Mouse (Mus musculus) neural tube, embryonic 13.5 days (tissue): ENCODE results near the gene Il21r. TPM values are rescaled to one million over a fixed set of nuclear protein-coding genes. Genes with fewer than 3 reads are reported as not detected.

Source experiments
- ATAC-seq: fragments of 200-750 bp; cut with Nextera tagmentation; 2 replicates; pipeline ENCODE4 v1.8.0; 2017; ENCODE audit warnings: low read depth, mild to moderate bottlenecking, moderate TSS enrichment, moderate library complexity
- H3K27ac ChIP-seq: fragments of 300-500 bp; sonication (generic); replicated peaks from 2 replicates; pipeline ENCODE4 v1.5.1; 2015; ENCODE audit warnings: moderate library complexity, mild to moderate bottlenecking, inconsistent platforms
- H3K27me3 ChIP-seq: fragments of 300-500 bp; sonication (generic); 2 replicates; pipeline ENCODE4 v1.6.1; 2015; ENCODE audit warnings: mild to moderate bottlenecking, inconsistent platforms
- H3K36me3 ChIP-seq: fragments of 300-500 bp; sonication (generic); 2 replicates; pipeline ENCODE4 v1.6.1; 2015; ENCODE audit warnings: mild to moderate bottlenecking, inconsistent platforms
- H3K4me1 ChIP-seq: fragments of 300-500 bp; sonication (generic); replicated peaks from 2 replicates; pipeline ENCODE4 v1.6.1; 2015; ENCODE audit warnings: inconsistent platforms
- H3K4me2 ChIP-seq: fragments of 300-500 bp; sonication (generic); 2 replicates; pipeline ENCODE4 v1.6.1; 2015; ENCODE audit warnings: inconsistent platforms, mild to moderate bottlenecking, moderate library complexity
- H3K4me3 ChIP-seq: fragments of 300-500 bp; sonication (generic); 2 replicates; pipeline ENCODE4 v1.5.1; 2015; ENCODE audit warnings: mild to moderate bottlenecking, inconsistent platforms
- H3K9ac ChIP-seq: fragments of 300-500 bp; sonication (generic); 2 replicates; pipeline ENCODE4 v1.6.1; 2015; ENCODE audit warnings: moderate library complexity, mild to moderate bottlenecking, inconsistent platforms
- H3K9me3 ChIP-seq: fragments of 300-500 bp; sonication (generic); 2 replicates; pipeline ENCODE4 v1.6.1; 2016; ENCODE audit warnings: inconsistent platforms
- WGBS: fragments of 180-500 bp; shearing (Covaris S2); methylation state at CpG from one replicate; pipeline ENCODE4 v1.1.7; 2015; 5-methylcytosine and 5-hydroxymethylcytosine counted together
- polyA plus RNA-seq: library from polyadenylated mRNA; unstranded; fragments of >200 nt; fragmentation: Nextera tagmentation; extraction: Ambion mirVana; gene quantifications from 2 replicates; pipeline ENCODE4 v1.2.1, GENCODE M21; 2015

Il21r gene
- polyA plus RNA-seq, 1 experiment from 2014 or later = 0.25 TPM

DNA sequence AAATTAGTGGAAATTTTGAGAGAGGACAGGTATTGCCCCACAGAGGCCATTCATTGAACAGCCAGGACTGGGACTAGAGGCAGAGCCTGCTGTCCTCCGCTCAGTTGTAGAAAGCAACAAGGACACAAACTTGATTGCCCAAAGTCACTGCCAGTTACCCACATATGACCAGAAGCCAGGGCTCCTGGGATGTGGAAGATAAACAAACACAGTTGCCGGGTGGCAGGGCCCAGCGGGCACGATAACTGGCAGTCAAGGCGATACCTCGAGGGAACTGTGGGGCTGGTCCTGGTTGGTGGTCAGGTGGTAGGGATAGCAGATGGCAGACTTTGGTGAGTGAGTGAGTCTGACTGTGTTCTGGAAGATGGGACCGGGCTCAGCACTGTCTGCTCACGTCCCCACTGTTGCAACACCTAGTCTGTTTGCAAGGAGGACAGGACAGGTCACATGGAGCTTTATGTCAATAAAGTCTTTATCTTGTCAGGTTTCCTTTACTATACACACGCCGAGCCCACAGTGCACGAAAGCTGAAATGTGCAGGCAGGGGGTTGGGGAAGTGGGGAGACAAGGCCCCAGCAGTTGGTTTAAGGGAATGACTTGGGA, 25.6 kb upstream of the Il21r start:
- Histone ChIP-seq H3K4me2 (no peak overlapping the region), H3K27ac (no peak overlapping the region), H3K4me3 (no peak overlapping the region), H3K36me3 (no peaks in the 10 kb centered on the region), H3K9ac (no peak overlapping the region), H3K9me3 (no peaks in the 10 kb centered on the region), H3K27me3 (no peaks in the 10 kb centered on the region), H3K4me1 (peaks cover 20% of the 10 kb centered on the region)
- WGBS = 89% methylated on average over 11 of the region's 11 CpGs
- no peak for ATAC-seq

DNA sequence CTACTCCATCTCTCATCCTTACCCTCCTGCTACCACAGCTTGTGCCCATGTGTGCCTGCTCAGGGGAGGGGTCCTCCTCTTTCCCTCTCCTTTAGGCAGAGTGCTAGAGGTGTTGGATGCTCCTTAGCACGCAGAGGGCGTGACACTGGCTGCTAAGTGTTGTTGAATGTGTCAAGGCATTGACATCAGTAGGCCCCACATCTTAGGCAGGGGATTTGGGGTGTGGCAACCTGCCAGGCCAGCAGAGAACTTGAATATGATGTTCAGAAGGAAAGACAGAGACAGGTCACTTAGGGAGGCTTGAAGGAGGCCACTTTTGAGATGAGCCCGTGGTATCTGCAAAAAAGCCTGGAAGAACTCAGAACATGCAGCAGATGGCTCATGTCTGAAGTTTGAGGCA, 25.1 kb upstream of the Il21r start:
- no peaks in the 10 kb centered on the region for H3K27me3 ChIP-seq
- H3K4me2 ChIP-seq = no peak overlapping the region
- ATAC-seq = no peak
- H3K36me3 ChIP-seq = no peaks in the 10 kb centered on the region
- H3K9ac ChIP-seq = no peak overlapping the region
- 84% methylated on average over 3 of the region's 3 CpGs for whole genome bisulfite sequencing
- H3K4me1 ChIP-seq = peaks cover 20% of the 10 kb centered on the region
- no peak overlapping the region for H3K27ac ChIP-seq
- H3K9me3 ChIP-seq = no peaks in the 10 kb centered on the region
- H3K4me3 ChIP-seq = no peak overlapping the region

DNA sequence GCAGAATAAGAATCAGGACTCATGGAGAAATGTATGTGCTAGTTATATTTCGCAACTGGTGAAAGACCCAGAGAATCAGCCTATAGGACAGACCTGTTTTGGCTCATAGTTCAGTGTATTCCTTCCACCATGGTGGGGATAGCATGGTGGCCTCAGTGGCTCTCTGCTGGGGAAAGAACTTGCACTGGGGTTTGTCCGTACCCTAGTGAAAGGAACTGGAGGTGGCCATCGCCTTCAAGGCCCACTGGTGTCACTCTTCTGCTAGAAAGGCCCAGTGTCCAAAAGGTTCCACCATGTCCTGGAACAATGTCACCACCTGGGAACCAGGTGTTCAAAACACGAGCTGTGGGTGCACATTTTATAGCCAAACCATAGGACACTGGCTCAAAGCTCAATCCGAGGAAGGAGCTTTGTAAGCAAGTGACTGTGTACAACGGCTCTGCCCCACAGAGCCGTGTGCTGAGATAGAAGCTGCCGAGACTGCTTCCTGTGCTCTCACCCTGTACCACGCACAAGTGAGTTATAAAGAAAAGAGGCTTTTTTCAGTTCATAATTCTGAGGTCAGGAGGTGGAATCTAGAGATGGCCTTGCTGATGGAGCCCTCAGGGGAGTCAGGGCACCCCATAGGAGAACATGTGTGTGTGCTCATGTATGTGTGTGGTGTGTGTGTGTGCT, 23.5 kb upstream of the Il21r start:
- ATAC-seq = no peak
- WGBS = 89% methylated on average over 9 of the region's 9 CpGs

DNA sequence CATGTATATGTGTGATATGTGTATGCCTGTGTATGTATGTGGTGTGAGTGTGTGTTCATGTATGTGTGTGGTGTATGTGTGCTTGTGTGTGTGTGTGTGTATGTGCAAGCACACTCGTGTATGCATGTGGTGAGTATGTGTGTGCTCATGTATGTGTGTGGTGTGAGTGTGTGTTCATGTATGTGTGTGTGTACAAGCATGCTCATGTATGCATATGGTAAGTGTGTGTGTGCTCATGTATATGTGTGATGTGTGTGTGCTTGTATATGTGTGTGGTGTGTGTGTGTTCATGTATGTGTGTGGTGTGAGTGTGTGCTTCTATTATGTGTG, 23.0 kb upstream of the Il21r start:
- no peak overlapping the region for H3K4me2 ChIP-seq
- ATAC-seq = no peak
- peaks cover 20% of the 10 kb centered on the region for H3K4me1 ChIP-seq
- H3K4me3 ChIP-seq = no peak overlapping the region
- no peaks in the 10 kb centered on the region for H3K36me3 ChIP-seq
- H3K27me3 ChIP-seq = no peaks in the 10 kb centered on the region
- WGBS = 76% methylated on average over 1 of the region's 1 CpGs
- no peaks in the 10 kb centered on the region for H3K9me3 ChIP-seq
- no peak overlapping the region for H3K9ac ChIP-seq
- H3K27ac ChIP-seq = no peak overlapping the region

More for the DNA sequence above, 23.5 kb upstream of the Il21r start:
- H3K4me2 ChIP-seq = no peak overlapping the region
- no peaks in the 10 kb centered on the region for H3K36me3 ChIP-seq
- no peak overlapping the region for H3K4me3 ChIP-seq
- no peak overlapping the region for H3K9ac ChIP-seq
- H3K27me3 ChIP-seq = no peaks in the 10 kb centered on the region
- peaks cover 20% of the 10 kb centered on the region for H3K4me1 ChIP-seq
- no peak overlapping the region for H3K27ac ChIP-seq
- H3K9me3 ChIP-seq = no peaks in the 10 kb centered on the region

DNA sequence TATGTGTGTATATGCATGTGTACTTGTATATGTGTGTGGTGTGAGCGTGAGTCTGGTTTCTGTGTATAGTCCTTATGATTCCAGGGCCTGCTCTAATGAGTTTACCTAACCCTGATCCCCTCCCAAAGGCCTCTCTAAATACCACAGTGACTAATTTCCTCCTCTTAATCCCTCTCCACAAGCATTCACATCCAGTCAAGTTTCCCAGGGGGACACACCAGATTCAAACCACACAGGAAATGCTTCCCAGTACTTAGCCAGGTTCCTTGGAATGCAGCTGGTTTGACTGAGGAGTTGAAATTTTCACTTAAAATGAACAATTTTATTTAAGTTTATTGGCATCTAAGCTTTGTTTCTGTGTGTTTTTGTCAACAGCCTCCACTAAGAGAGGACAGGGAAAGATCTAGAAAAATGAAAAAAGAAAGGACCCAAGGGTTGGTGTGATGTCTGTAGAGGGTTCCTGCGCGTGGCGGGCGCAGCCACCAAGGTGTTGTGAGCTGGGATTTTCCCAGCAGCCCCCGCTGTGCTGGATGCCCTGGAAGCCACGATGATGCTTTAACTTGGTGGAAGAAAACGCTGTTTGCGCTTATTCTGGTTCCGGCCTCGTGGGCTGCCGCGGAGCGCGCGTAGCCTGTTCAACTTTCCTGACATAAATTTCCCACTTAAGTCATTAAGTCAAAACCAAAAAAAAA, 22.5 kb upstream of the Il21r start:
- Histone ChIP-seq H3K4me3 (peak overlapping the region; percentile 46), H3K36me3 (no peaks in the 10 kb centered on the region), H3K27me3 (no peaks in the 10 kb centered on the region), H3K9me3 (no peaks in the 10 kb centered on the region), H3K4me2 (peak overlapping the region; percentile 91), H3K4me1 (peaks cover 20% of the 10 kb centered on the region), H3K9ac (peak overlapping the region; percentile 65), H3K27ac (no peak overlapping the region)
- WGBS = 9% methylated on average over 16 of the region's 16 CpGs
- ATAC-seq = no peak

DNA sequence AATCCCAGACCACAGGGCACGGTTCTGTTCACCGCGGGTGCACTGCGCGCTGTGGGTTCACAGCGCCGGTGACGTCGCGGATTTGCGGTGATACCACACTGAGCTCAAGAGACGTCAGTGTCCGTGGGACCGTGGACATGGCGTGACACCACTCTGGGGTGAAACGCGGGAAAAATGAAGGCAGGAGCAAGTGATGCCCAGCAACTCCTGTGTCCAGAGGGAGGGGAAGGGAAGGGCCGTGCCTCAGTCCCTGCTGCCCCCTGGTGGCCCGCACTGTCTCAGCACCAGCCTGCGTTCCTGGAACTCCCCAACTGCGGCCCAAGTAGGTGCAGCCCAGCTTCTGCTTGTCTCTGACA, 21.9 kb upstream of the Il21r start:
- Histone ChIP-seq H3K4me1 (peaks cover 20% of the 10 kb centered on the region), H3K36me3 (no peaks in the 10 kb centered on the region), H3K9me3 (no peaks in the 10 kb centered on the region), H3K27ac (no peak overlapping the region), H3K27me3 (no peaks in the 10 kb centered on the region), H3K9ac (peak overlapping the region; percentile 65), H3K4me2 (peak overlapping the region; percentile 91), H3K4me3 (peak overlapping the region; percentile 46)
- ATAC-seq = peak; percentile 79
- WGBS = 2% methylated on average over 21 of the region's 21 CpGs

DNA sequence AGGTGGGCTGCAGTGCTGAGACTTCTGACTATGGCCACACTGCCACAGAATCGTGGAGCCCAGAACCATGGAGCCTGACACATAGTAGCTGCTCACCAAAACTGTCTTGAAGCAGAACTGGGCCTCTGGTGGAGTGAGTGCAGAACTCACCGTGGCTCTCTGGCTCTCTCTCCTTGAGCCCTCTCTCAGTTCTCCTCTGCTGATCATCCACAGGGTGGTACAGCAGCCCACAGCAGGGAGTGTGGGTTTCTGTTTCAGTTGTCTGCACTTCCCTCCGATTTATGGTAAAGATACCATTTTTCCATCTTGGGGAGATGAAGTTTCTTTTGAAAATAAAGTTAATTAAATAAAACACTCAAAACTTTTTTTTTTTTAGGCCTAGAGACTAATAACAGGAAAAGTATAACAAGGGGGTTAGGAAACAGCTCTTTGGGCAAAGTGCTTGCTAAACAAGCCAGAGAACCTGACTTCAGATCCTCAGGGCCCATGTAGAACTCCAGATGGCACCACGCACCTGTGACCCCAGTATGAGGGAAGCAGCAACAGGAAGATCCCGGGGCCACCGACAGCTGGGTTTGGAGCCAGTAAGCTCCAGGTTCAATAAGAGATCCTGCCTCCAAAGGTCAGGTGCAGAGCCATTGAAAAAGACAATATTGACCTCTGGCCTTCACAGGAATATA, 19.8 kb upstream of the Il21r start:
- H3K36me3 ChIP-seq = no peaks in the 10 kb centered on the region
- H3K4me3 ChIP-seq = no peak overlapping the region
- WGBS = 79% methylated on average over 6 of the region's 6 CpGs

DNA sequence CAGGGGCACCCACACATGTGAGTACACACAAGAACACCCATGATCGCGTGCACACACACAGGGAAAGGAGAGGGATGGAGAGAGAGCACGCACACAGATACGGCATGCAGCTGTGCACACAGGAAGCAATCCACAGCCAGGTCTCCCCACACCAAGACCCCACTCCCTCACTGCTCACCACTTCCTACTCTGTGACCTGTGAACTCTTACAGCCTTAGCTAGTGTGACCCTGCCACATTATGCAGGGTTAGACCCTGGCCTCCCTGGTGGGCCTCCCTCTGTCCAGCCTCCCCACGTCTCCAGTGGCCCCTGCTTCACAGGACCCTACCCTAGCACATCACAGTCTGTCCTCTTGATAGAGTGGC, 19.2 kb upstream of the Il21r start:
- H3K9ac ChIP-seq = no peak overlapping the region
- no peak overlapping the region for H3K4me3 ChIP-seq
- no peaks in the 10 kb centered on the region for H3K27me3 ChIP-seq
- no peaks in the 10 kb centered on the region for H3K36me3 ChIP-seq
- H3K9me3 ChIP-seq = no peaks in the 10 kb centered on the region
- H3K4me2 ChIP-seq = no peak overlapping the region
- ATAC-seq = no peak
- no peak overlapping the region for H3K27ac ChIP-seq
- 77% methylated on average over 5 of the region's 5 CpGs for WGBS
- peaks cover 7% of the 10 kb centered on the region for H3K4me1 ChIP-seq

More for the DNA sequence above, 19.8 kb upstream of the Il21r start:
- ATAC-seq = no peak
- Histone ChIP-seq H3K27ac (no peak overlapping the region), H3K4me2 (no peak overlapping the region), H3K27me3 (no peaks in the 10 kb centered on the region), H3K4me1 (peaks cover 7% of the 10 kb centered on the region), H3K9me3 (no peaks in the 10 kb centered on the region), H3K9ac (no peak overlapping the region)

DNA sequence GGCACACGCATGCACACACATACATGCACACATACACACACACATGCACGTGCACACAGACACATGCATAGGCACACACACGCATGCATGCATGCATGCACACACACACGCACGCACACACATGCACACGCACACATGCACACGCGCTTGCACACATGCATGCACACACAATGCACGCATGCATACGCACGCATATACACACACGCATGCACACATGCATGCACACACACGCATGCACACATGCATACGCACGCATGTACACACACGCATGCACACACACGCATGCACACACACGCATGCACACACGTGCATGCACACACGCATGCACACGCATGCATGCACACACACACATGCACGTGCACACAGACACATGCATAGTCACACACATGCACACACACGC, 16.9 kb upstream of the Il21r start:
- Histone ChIP-seq H3K36me3 (no peaks in the 10 kb centered on the region), H3K27ac (no peak overlapping the region), H3K4me2 (no peak overlapping the region), H3K9ac (no peak overlapping the region), H3K4me1 (no peaks in the 10 kb centered on the region), H3K27me3 (no peaks in the 10 kb centered on the region), H3K9me3 (no peaks in the 10 kb centered on the region), H3K4me3 (no peak overlapping the region)
- WGBS = 97% methylated on average over 23 of the region's 23 CpGs
- no peak for ATAC-seq

DNA sequence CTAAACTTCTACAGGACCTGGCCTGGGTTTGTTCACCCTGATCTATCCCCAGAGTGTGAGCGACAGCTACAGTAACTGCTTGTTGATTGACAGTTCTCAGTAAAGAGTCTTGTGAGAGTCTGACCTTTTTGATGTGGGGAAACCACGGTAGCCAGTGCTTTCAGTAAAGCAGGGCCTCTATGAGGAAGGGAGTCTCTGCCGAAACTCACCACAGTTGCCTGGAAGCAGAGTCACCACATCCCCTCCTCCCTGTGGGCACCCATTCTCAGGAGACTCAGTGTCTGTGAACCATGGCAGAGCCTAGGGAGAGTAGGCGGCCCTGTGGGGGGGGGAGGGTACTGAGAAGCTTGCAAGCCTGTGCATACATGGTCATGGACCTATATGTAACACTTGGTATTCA, 14.5 kb upstream of the Il21r start:
- H3K27ac ChIP-seq = no peak overlapping the region
- no peaks in the 10 kb centered on the region for H3K27me3 ChIP-seq
- no peak overlapping the region for H3K4me3 ChIP-seq
- H3K4me2 ChIP-seq = no peak overlapping the region
- H3K4me1 ChIP-seq = no peaks in the 10 kb centered on the region
- H3K9me3 ChIP-seq = no peaks in the 10 kb centered on the region
- no peak overlapping the region for H3K9ac ChIP-seq
- WGBS = 85% methylated on average over 4 of the region's 4 CpGs
- H3K36me3 ChIP-seq = no peaks in the 10 kb centered on the region
- ATAC-seq = no peak

DNA sequence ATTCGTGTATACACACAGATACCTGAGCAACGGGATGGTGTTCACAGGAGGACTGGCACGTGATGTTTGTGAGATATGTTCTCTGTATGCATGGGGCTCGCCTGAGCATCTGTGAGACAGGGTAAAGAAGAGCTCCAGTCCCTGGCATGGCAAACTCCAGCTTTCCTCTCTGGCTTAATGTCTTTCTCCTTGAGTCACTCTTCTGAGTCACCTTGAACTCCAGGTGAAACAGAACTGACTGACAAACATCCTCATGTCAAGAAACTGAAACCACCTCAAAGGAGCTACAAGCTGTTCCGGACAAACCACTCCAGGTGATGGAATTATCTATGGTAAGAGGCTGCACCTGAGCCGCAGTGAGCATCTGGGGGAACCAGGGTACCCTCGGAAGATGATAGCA, 13.3 kb upstream of the Il21r start:
- Histone ChIP-seq H3K4me3 (no peak overlapping the region), H3K27ac (no peak overlapping the region), H3K4me2 (no peak overlapping the region), H3K4me1 (no peaks in the 10 kb centered on the region), H3K9me3 (no peaks in the 10 kb centered on the region), H3K9ac (no peak overlapping the region), H3K27me3 (no peaks in the 10 kb centered on the region), H3K36me3 (no peaks in the 10 kb centered on the region)
- 88% methylated on average over 7 of the region's 7 CpGs for WGBS
- ATAC-seq = no peak

DNA sequence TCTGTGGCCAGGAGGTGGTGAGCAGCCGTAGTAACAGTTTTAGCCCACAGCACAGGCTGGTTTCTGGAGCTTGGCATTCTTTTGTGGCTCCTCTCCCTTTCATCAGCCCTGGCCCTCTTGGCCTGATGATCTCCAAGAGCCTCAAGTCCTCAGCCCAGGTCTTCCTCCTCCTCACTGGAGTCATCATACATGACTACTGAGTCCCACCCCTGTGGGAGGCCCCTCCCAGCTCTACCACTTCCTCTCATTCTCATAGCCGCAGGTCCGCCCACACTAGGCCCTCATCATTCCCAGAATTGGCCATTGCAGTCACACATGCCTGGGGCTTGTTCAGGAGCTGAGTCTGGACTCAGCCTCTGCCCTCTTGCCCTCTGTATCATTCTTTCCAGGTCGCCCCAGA, 9.4 kb upstream of the Il21r start:
- 88% methylated on average over 4 of the region's 4 CpGs for WGBS
- Histone ChIP-seq H3K4me1 (no peaks in the 10 kb centered on the region), H3K4me2 (no peak overlapping the region), H3K9ac (no peak overlapping the region), H3K4me3 (no peak overlapping the region), H3K9me3 (no peaks in the 10 kb centered on the region), H3K27me3 (no peaks in the 10 kb centered on the region), H3K27ac (no peak overlapping the region), H3K36me3 (no peaks in the 10 kb centered on the region)
- ATAC-seq = no peak
